Mouse (Mus musculus): ENCODE results near the gene Pde4d. TPM values are rescaled to one million over a fixed set of nuclear protein-coding genes. Genes with fewer than 3 reads are reported as not detected.

Gene Pde4d
- polyA plus RNA-seq, 1 experiment: 15.1 TPM

DNA sequence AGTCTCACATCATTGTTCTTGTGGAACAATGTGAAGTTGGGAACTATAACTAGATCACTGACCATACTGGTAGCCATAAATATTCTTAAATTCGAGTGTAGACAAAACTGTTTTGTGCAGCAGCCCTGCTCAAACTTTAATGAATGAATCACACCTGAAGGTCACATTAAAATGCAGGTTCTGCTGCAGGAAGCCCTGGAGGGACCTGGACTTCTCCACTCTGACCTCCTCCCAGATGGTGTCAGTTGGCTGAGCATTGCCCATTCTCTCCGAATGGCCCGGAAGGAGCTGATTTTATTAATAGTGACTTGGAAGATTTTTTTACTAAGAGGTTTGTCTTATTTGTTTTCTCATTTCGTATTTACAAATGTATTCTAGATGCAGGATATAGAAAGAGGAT lies 624.3 kb downstream of the Pde4d start:
- no peak for TF ChIP-seq MAX (IDR thresholded peaks at IDR 0.05)
- no peak for TF ChIP-seq MYOG (IDR thresholded peaks at IDR 0.05; ENCODE audit: control insufficient read depth, extremely low read depth, insufficient read length)
- TF ChIP-seq USF1 (IDR thresholded peaks at IDR 0.05; ENCODE audit: low read depth): no peak
- TF ChIP-seq CEBPB (IDR thresholded peaks at IDR 0.05; ENCODE audit: low read depth): no peak
- no peak for TF ChIP-seq FOSL1 (IDR thresholded peaks at IDR 0.05; ENCODE audit: insufficient read depth, low read length, poor library complexity, severe bottlenecking)
- no peak for TF ChIP-seq MYOD1 (IDR thresholded peaks at IDR 0.05; ENCODE audit: control insufficient read depth, insufficient read length, low read depth)
- Histone ChIP-seq H3ac (ENCODE audit: control insufficient read depth, insufficient read length, low read depth) (no peak overlapping the region), H3K79me3 (ENCODE audit: low read depth) (no peaks in the 10 kb centered on the region), H3K36me3 (ENCODE audit: control insufficient read depth, insufficient read depth) (no peaks in the 10 kb centered on the region), H3K27me3 (ENCODE audit: control insufficient read depth, insufficient read depth, insufficient read length) (no peaks in the 10 kb centered on the region), H3K79me2 (ENCODE audit: control insufficient read depth, insufficient read depth) (no peaks in the 10 kb centered on the region), H3K4me3 (ENCODE audit: insufficient read depth, poor library complexity, severe bottlenecking) (no peak overlapping the region)

DNA sequence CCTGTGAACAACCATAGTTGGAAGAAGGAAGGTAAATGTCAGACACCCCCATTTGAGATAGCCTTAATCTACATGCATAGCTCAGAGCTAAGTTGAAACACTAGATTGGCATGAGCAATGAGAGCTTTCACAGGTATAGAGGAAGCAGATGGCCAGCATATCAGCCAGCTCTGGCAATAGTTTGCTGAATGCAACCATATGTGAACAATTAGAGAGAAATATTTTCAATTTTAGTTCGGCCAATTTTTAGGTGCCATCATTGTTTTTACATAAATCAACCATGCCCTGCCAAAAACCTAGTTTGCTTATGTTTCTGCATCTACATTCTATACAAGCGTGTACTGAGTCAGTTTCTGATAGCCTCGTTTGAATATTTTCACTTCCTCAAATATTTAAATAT lies 642.9 kb downstream of the Pde4d start:
- Histone ChIP-seq H3K79me3 (ENCODE audit: low read depth) (no peaks in the 10 kb centered on the region), H3K4me3 (ENCODE audit: insufficient read depth, poor library complexity, severe bottlenecking) (no peak overlapping the region), H3K36me3 (ENCODE audit: control insufficient read depth, insufficient read depth) (no peaks in the 10 kb centered on the region), H3K79me2 (ENCODE audit: control insufficient read depth, insufficient read depth) (no peaks in the 10 kb centered on the region), H3ac (ENCODE audit: control insufficient read depth, insufficient read length, low read depth) (no peak overlapping the region), H3K27me3 (ENCODE audit: control insufficient read depth, insufficient read depth, insufficient read length) (no peaks in the 10 kb centered on the region)
- TF ChIP-seq FOSL1 (IDR thresholded peaks at IDR 0.05; ENCODE audit: insufficient read depth, low read length, poor library complexity, severe bottlenecking): no peak
- no peak for TF ChIP-seq MYOG (IDR thresholded peaks at IDR 0.05; ENCODE audit: control insufficient read depth, extremely low read depth, insufficient read length)
- no peak for TF ChIP-seq MYOD1 (IDR thresholded peaks at IDR 0.05; ENCODE audit: control insufficient read depth, insufficient read length, low read depth)
- no peak for TF ChIP-seq MAX (IDR thresholded peaks at IDR 0.05)
- no peak for TF ChIP-seq CTCF (IDR thresholded peaks at IDR 0.05; ENCODE audit: control insufficient read depth, insufficient read depth, insufficient read length)
- no peak for TF ChIP-seq CEBPB (IDR thresholded peaks at IDR 0.05; ENCODE audit: low read depth)
- TF ChIP-seq USF1 (IDR thresholded peaks at IDR 0.05; ENCODE audit: low read depth): no peak

DNA sequence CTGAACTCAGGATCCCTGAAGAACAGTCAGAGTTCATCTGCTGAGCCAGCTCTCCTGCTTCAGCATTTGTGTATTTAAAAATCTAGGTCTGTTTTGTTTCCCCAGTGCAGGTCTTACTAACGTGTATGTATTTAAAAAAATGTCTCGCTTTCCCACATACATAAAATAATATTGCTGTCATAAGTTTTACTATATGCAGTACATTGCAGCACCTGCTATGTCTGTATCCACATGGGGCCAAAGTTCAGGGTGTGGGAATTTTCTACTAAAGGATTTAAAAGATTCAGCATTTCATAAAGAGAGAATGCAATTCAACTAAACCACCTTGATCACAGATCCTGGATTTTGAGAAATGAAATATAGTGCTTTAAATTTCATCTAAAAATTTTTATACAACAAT lies 646.9 kb downstream of the Pde4d start:
- H3ac ChIP-seq (ENCODE audit: control insufficient read depth, insufficient read length, low read depth): no peak overlapping the region
- no peaks in the 10 kb centered on the region for H3K79me2 ChIP-seq (ENCODE audit: control insufficient read depth, insufficient read depth)
- no peaks in the 10 kb centered on the region for H3K27me3 ChIP-seq (ENCODE audit: control insufficient read depth, insufficient read depth, insufficient read length)
- H3K79me3 ChIP-seq (ENCODE audit: low read depth): no peaks in the 10 kb centered on the region
- H3K4me3 ChIP-seq (ENCODE audit: insufficient read depth, poor library complexity, severe bottlenecking): no peak overlapping the region
- no peak for TF ChIP-seq CTCF (IDR thresholded peaks at IDR 0.05; ENCODE audit: control insufficient read depth, insufficient read depth, insufficient read length)
- no peak for TF ChIP-seq FOSL1 (IDR thresholded peaks at IDR 0.05; ENCODE audit: insufficient read depth, low read length, poor library complexity, severe bottlenecking)
- TF ChIP-seq CEBPB (IDR thresholded peaks at IDR 0.05; ENCODE audit: low read depth): no peak
- no peak for TF ChIP-seq MYOD1 (IDR thresholded peaks at IDR 0.05; ENCODE audit: control insufficient read depth, insufficient read length, low read depth)
- TF ChIP-seq MYOG (IDR thresholded peaks at IDR 0.05; ENCODE audit: control insufficient read depth, extremely low read depth, insufficient read length): no peak
- TF ChIP-seq USF1 (IDR thresholded peaks at IDR 0.05; ENCODE audit: low read depth): no peak
- no peak for TF ChIP-seq MAX (IDR thresholded peaks at IDR 0.05)
- H3K36me3 ChIP-seq (ENCODE audit: control insufficient read depth, insufficient read depth): no peaks in the 10 kb centered on the region

DNA sequence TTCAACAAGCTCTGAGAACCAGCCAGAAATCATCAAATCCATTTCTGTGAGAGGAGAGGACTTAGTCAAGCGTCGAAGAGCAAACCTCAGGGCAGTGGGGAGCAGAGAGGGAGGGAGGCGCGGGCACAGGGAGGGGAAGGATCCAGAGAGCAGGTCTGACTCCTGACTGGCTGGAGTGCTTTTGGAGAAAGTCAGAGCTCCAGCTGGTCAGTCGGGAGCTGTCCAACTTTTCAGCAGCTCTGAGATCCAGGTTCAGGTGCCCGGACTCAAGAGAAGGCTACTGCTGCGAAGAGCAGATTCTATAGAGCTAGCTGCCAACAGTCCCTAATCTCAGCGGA lies 666.2 kb downstream of the Pde4d start:
- H3K79me2 ChIP-seq (ENCODE audit: control insufficient read depth, insufficient read depth): no peaks in the 10 kb centered on the region
- TF ChIP-seq CTCF (IDR thresholded peaks at IDR 0.05; ENCODE audit: control insufficient read depth, insufficient read depth, insufficient read length) (no peak), MAX (IDR thresholded peaks at IDR 0.05) (no peak), USF1 (IDR thresholded peaks at IDR 0.05; ENCODE audit: low read depth) (no peak), CEBPB (IDR thresholded peaks at IDR 0.05; ENCODE audit: low read depth) (no peak), MYOG (IDR thresholded peaks at IDR 0.05; ENCODE audit: control insufficient read depth, extremely low read depth, insufficient read length) (no peak), FOSL1 (IDR thresholded peaks at IDR 0.05; ENCODE audit: insufficient read depth, low read length, poor library complexity, severe bottlenecking) (no peak), MYOD1 (IDR thresholded peaks at IDR 0.05; ENCODE audit: control insufficient read depth, insufficient read length, low read depth) (no peak)
- H3K36me3 ChIP-seq (ENCODE audit: control insufficient read depth, insufficient read depth): no peaks in the 10 kb centered on the region
- no peak overlapping the region for H3ac ChIP-seq (ENCODE audit: control insufficient read depth, insufficient read length, low read depth)
- H3K27me3 ChIP-seq (ENCODE audit: control insufficient read depth, insufficient read depth, insufficient read length): no peaks in the 10 kb centered on the region
- no peak overlapping the region for H3K4me3 ChIP-seq (ENCODE audit: insufficient read depth, poor library complexity, severe bottlenecking)
- H3K79me3 ChIP-seq (ENCODE audit: low read depth): no peaks in the 10 kb centered on the region

DNA sequence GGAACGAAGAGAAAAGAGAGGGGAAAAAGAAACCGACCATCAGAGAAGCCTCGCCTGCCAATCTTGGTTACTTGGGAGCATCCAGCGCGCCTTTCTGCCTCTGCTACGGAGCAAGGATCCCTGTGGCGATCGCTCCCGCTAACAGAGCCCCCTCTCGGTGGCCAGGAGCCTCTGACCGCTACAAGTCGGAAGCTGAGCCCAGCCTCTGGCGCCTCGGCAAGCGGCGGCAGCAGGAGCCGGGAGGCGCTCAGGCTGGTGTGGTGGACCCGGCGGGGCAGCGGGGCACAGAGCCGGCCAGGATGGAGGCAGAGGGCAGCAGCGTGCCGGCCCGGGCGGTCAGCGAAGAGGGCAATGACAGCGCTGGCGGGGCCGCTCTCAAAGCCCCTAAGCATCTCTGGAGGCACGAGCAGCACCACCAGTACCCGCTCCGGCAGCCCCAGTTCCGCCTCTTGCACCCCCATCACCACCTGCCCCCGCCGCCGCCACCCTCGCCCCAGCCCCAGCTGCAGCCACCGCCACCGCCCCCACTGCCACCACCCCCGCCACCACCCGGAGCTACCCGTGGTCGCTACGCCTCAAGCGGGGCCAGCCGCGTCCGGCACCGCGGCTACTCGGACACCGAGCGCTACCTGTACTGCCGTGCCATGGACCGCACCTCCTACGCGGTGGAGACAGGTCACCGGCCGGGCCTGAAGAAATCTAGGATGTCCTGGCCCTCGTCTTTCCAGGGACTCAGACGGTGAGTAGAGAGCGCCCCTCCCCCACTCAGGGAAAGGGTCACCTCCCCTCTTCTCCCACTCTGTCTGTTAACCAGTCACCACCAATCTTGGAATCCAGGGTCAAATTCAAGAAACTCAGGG lies 666.8 kb downstream of the Pde4d start:
- H3K79me2 ChIP-seq (ENCODE audit: control insufficient read depth, insufficient read depth): no peaks in the 10 kb centered on the region
- peak overlapping the region; percentile 42 for H3ac ChIP-seq (ENCODE audit: control insufficient read depth, insufficient read length, low read depth)
- no peaks in the 10 kb centered on the region for H3K36me3 ChIP-seq (ENCODE audit: control insufficient read depth, insufficient read depth)
- no peaks in the 10 kb centered on the region for H3K27me3 ChIP-seq (ENCODE audit: control insufficient read depth, insufficient read depth, insufficient read length)
- TF ChIP-seq MAX (IDR thresholded peaks at IDR 0.05) (no peak), FOSL1 (IDR thresholded peaks at IDR 0.05; ENCODE audit: insufficient read depth, low read length, poor library complexity, severe bottlenecking) (no peak), USF1 (IDR thresholded peaks at IDR 0.05; ENCODE audit: low read depth) (no peak)
- H3K79me3 ChIP-seq (ENCODE audit: low read depth): no peaks in the 10 kb centered on the region
- no peak overlapping the region for H3K4me3 ChIP-seq (ENCODE audit: insufficient read depth, poor library complexity, severe bottlenecking)
